Mouse (Mus musculus) CD4-positive helper T cell, adult 2 months (primary cell): Measurements from ENCODE around the gene Magea4.

Source experiments
- DNase-seq: peaks from one replicate; pipeline ENCODE4 v3.0.0-alpha.2; 2012; ENCODE audit warnings: low read depth, missing footprints, low spot score

Gene Magea4

GRCm38 (mm10) chrX:72221717-72222116, at the start of gene Magea4:
Magea4 (plus strand) TSS chrX:72222017.
- DNase-seq: no peak

- DNase-seq: no peak
Observed at GRCm38 (mm10) chrX:72202944-72203554, 18.8 kb upstream of the Magea4 start.

GRCm38 (mm10) chrX:72270637-72271036, 48.8 kb downstream of the Magea4 start:
- no peak for DNase-seq
